Comparison of ENCODE assay signal across 13 mouse cellular contexts in the genomic region with DNA sequence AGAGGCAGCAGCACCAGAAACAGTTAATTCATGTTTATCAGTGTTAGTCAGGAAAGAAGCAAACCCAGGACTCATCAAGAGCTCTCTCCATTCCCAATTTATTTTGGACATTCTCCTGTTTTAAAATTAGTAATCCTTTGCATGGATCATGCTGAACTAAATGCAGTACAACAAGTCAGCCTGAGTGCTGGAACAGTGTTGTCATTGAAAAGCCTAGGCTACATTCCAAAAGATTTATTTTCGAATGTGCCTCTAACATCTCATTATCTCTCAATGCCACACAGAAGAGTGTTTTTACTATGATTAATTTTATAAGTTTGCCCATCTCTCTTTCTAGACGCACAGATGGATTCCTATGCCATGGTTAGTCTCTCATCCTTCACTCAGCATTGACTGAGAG. TPM values are rescaled to one million over a fixed set of nuclear protein-coding genes. Genes with fewer than 3 reads are reported as not detected.
"Had no signal": no experiment of that assay in that cellular context is flagged by ENCODE, and none has a peak within 500 bp of the region (broad histone marks: within the 10 kb centered on the region; RNA-seq: fewer than 3 reads in every experiment).

No protein-coding gene starts in this region.

- DNase-seq: kidney, adult 11 months; kidney, adult 8-10 months; kidney, postnatal 14 days; left cerebral cortex, postnatal 4 days; liver, postnatal 0 days; lung, embryonic 14.5 days; right cerebral cortex, postnatal 25 days; thymus, adult 2 months; thymus, postnatal 14 days; thymus, postnatal 4 days had no signal

RNA-seq across cellular contexts. Expression of gene Cntn3, which starts 27.9 kb away (rescaled TPM):
- polyA plus RNA-seq: macrophage; small intestine, adult 2 months; spleen, adult 2 months; thymus, adult 2 months had no signal
